Mouse (Mus musculus) hindbrain, embryonic 15.5 days (tissue): ENCODE measurements at regions not wholly inside any gene's neighbourhood (a gene's known extent, or its start where the extent isn't known, plus 50 kb on each side); places are given as distances from the start of the nearest gene placed in this dataset.
A peak's percentile ranks its signal among the peaks of the same experiment; 100 is the strongest.

Experiments
- ATAC-seq: fragments of 200-750 bp; cut with Nextera tagmentation; 2 replicates; pipeline ENCODE4 v1.8.0; 2017; ENCODE audit warnings: low read depth, moderate number of reproducible peaks, moderate TSS enrichment; ENCODE audit not compliant: low FRiP score
- H3K27ac ChIP-seq: fragments of 300-500 bp; sonication (generic); replicated peaks from 2 replicates; pipeline ENCODE4 v1.5.1; 2015; ENCODE audit warnings: mild to moderate bottlenecking, inconsistent platforms
- H3K27me3 ChIP-seq: fragments of 300-500 bp; sonication (generic); 2 replicates; pipeline ENCODE4 v1.6.1; 2015; ENCODE audit warnings: control low read depth, inconsistent platforms
- H3K36me3 ChIP-seq: fragments of 300-500 bp; sonication (generic); 2 replicates; pipeline ENCODE4 v1.6.1; 2015; ENCODE audit warnings: control low read depth, inconsistent platforms
- H3K4me1 ChIP-seq: fragments of 300-500 bp; sonication (generic); replicated peaks from 2 replicates; pipeline ENCODE4 v1.6.1; 2015; ENCODE audit warnings: control low read depth, inconsistent platforms
- H3K4me2 ChIP-seq: fragments of 300-500 bp; sonication (generic); 2 replicates; pipeline ENCODE4 v1.6.1; 2015; ENCODE audit warnings: moderate library complexity, mild to moderate bottlenecking, inconsistent platforms
- H3K4me3 ChIP-seq: fragments of 300-500 bp; sonication (generic); 2 replicates; pipeline ENCODE4 v1.5.1; 2015; ENCODE audit warnings: mild to moderate bottlenecking, inconsistent platforms
- H3K9ac ChIP-seq: fragments of 300-500 bp; sonication (generic); 2 replicates; pipeline ENCODE4 v1.6.1; 2015; ENCODE audit warnings: inconsistent platforms
- H3K9me3 ChIP-seq: fragments of 300-500 bp; sonication (generic); 2 replicates; pipeline ENCODE4 v1.6.1; 2016; ENCODE audit warnings: control low read depth, inconsistent platforms
- WGBS: fragments of 180-500 bp; shearing (Covaris S2); methylation state at CpG from one replicate; pipeline ENCODE4 v1.1.7; 2015; 5-methylcytosine and 5-hydroxymethylcytosine counted together

- Histone ChIP-seq H3K4me2 (no peak overlapping the region), H3K9ac (no peak overlapping the region), H3K36me3 (no peaks in the 10 kb centered on the region), H3K4me3 (no peak overlapping the region), H3K9me3 (no peaks in the 10 kb centered on the region), H3K27ac (no peak overlapping the region), H3K27me3 (no peaks in the 10 kb centered on the region), H3K4me1 (peaks cover 3% of the 10 kb centered on the region; the same call in 1 of the 2 replicates)
- peak; percentile 56; the same call in 1 of the 2 replicates for ATAC-seq
Observed at GRCm38 (mm10) chr10:103726680-103727079, 359.1 kb downstream of the Slc6a15 start.

- WGBS = 7% methylated on average over 1 of the region's 1 CpGs
- Histone ChIP-seq H3K4me2 (no peak overlapping the region), H3K27me3 (no peaks in the 10 kb centered on the region), H3K36me3 (no peaks in the 10 kb centered on the region), H3K27ac (no peak overlapping the region), H3K4me1 (peaks cover 3% of the 10 kb centered on the region; the same call in 1 of the 2 replicates), H3K4me3 (no peak overlapping the region), H3K9me3 (no peaks in the 10 kb centered on the region), H3K9ac (no peak overlapping the region)
- no peak for ATAC-seq
Observed at GRCm38 (mm10) chr10:103731522-103731921, 363.9 kb downstream of the Slc6a15 start.

- no peak overlapping the region for H3K27ac ChIP-seq
- H3K36me3 ChIP-seq = no peaks in the 10 kb centered on the region
- no peak for ATAC-seq
- WGBS = 42% methylated on average over 5 of the region's 5 CpGs
- H3K9me3 ChIP-seq = no peaks in the 10 kb centered on the region
- no peak overlapping the region for H3K9ac ChIP-seq
- no peak overlapping the region for H3K4me2 ChIP-seq
- H3K4me1 ChIP-seq = peaks cover 3% of the 10 kb centered on the region; the same call in 1 of the 2 replicates
- H3K27me3 ChIP-seq = no peaks in the 10 kb centered on the region
- no peak overlapping the region for H3K4me3 ChIP-seq
Observed at GRCm38 (mm10) chr10:103731981-103732380, 364.4 kb downstream of the Slc6a15 start.

- Histone ChIP-seq H3K27me3 (no peaks in the 10 kb centered on the region), H3K4me2 (no peak overlapping the region), H3K27ac (no peak overlapping the region), H3K36me3 (no peaks in the 10 kb centered on the region), H3K9ac (no peak overlapping the region), H3K4me1 (no peaks in the 10 kb centered on the region), H3K4me3 (no peak overlapping the region), H3K9me3 (no peaks in the 10 kb centered on the region)
- WGBS = 74% methylated on average over 1 of the region's 1 CpGs
- no peak for ATAC-seq
Observed at GRCm38 (mm10) chr10:103780127-103780526, 362.7 kb upstream of the Gm21293 start.

GRCm38 (mm10) chr10:103784920-103785319 lies 357.9 kb upstream of the Gm21293 start:
- Histone ChIP-seq H3K9ac (no peak overlapping the region), H3K4me2 (no peak overlapping the region), H3K27ac (no peak overlapping the region), H3K27me3 (no peaks in the 10 kb centered on the region), H3K4me3 (no peak overlapping the region), H3K9me3 (no peaks in the 10 kb centered on the region), H3K36me3 (no peaks in the 10 kb centered on the region), H3K4me1 (no peaks in the 10 kb centered on the region)
- ATAC-seq = no peak

- H3K9me3 ChIP-seq = no peaks in the 10 kb centered on the region
- H3K9ac ChIP-seq = no peak overlapping the region
- H3K27ac ChIP-seq = no peak overlapping the region
- H3K4me1 ChIP-seq = no peaks in the 10 kb centered on the region
- H3K36me3 ChIP-seq = no peaks in the 10 kb centered on the region
- no peaks in the 10 kb centered on the region for H3K27me3 ChIP-seq
- no peak for ATAC-seq
- H3K4me2 ChIP-seq = no peak overlapping the region
- H3K4me3 ChIP-seq = no peak overlapping the region
Observed at GRCm38 (mm10) chr10:103829079-103829478, 313.7 kb upstream of the Gm21293 start.

GRCm38 (mm10) chr10:103832063-103832462 lies 310.7 kb upstream of the Gm21293 start:
- Histone ChIP-seq H3K36me3 (no peaks in the 10 kb centered on the region), H3K27ac (no peak overlapping the region), H3K4me3 (no peak overlapping the region), H3K9ac (no peak overlapping the region), H3K9me3 (no peaks in the 10 kb centered on the region), H3K4me2 (no peak overlapping the region), H3K4me1 (no peaks in the 10 kb centered on the region), H3K27me3 (no peaks in the 10 kb centered on the region)
- ATAC-seq = no peak
- 60% methylated on average over 2 of the region's 2 CpGs for WGBS

GRCm38 (mm10) chr10:103855211-103855610 lies 287.6 kb upstream of the Gm21293 start:
- Histone ChIP-seq H3K27ac (no peak overlapping the region), H3K4me1 (no peaks in the 10 kb centered on the region), H3K36me3 (no peaks in the 10 kb centered on the region), H3K4me3 (no peak overlapping the region), H3K9ac (no peak overlapping the region), H3K9me3 (no peaks in the 10 kb centered on the region), H3K27me3 (no peaks in the 10 kb centered on the region), H3K4me2 (no peak overlapping the region)
- 74% methylated on average over 1 of the region's 1 CpGs for WGBS
- ATAC-seq = no peak

GRCm38 (mm10) chr10:103860890-103861289 lies 281.9 kb upstream of the Gm21293 start:
- Histone ChIP-seq H3K36me3 (no peaks in the 10 kb centered on the region), H3K9me3 (no peaks in the 10 kb centered on the region), H3K27me3 (no peaks in the 10 kb centered on the region), H3K4me2 (no peak overlapping the region), H3K4me3 (no peak overlapping the region), H3K27ac (no peak overlapping the region), H3K9ac (no peak overlapping the region), H3K4me1 (no peaks in the 10 kb centered on the region)
- WGBS = 89% methylated on average over 1 of the region's 1 CpGs
- ATAC-seq = no peak

- no peak overlapping the region for H3K9ac ChIP-seq
- no peak overlapping the region for H3K4me2 ChIP-seq
- WGBS = 87% methylated on average over 2 of the region's 2 CpGs
- no peaks in the 10 kb centered on the region for H3K4me1 ChIP-seq
- no peaks in the 10 kb centered on the region for H3K9me3 ChIP-seq
- H3K4me3 ChIP-seq = no peak overlapping the region
- ATAC-seq = no peak
- no peaks in the 10 kb centered on the region for H3K36me3 ChIP-seq
- no peak overlapping the region for H3K27ac ChIP-seq
- no peaks in the 10 kb centered on the region for H3K27me3 ChIP-seq
Observed at GRCm38 (mm10) chr10:103862120-103862519, 280.7 kb upstream of the Gm21293 start.

GRCm38 (mm10) chr10:103863909-103864308 lies 278.9 kb upstream of the Gm21293 start:
- H3K9me3 ChIP-seq = no peaks in the 10 kb centered on the region
- 60% methylated on average over 3 of the region's 3 CpGs for WGBS
- no peak for ATAC-seq
- H3K4me1 ChIP-seq = no peaks in the 10 kb centered on the region
- no peak overlapping the region for H3K9ac ChIP-seq
- no peaks in the 10 kb centered on the region for H3K27me3 ChIP-seq
- no peak overlapping the region for H3K4me3 ChIP-seq
- H3K4me2 ChIP-seq = no peak overlapping the region
- H3K36me3 ChIP-seq = no peaks in the 10 kb centered on the region
- no peak overlapping the region for H3K27ac ChIP-seq

- no peaks in the 10 kb centered on the region for H3K4me1 ChIP-seq
- H3K27me3 ChIP-seq = no peaks in the 10 kb centered on the region
- no peak for ATAC-seq
- H3K36me3 ChIP-seq = no peaks in the 10 kb centered on the region
- no peak overlapping the region for H3K4me2 ChIP-seq
- H3K9me3 ChIP-seq = no peaks in the 10 kb centered on the region
- H3K4me3 ChIP-seq = no peak overlapping the region
- H3K27ac ChIP-seq = no peak overlapping the region
- 81% methylated on average over 2 of the region's 2 CpGs for WGBS
- H3K9ac ChIP-seq = no peak overlapping the region
Observed at GRCm38 (mm10) chr10:103910098-103910497, 232.7 kb upstream of the Gm21293 start.

- Histone ChIP-seq H3K4me3 (no peak overlapping the region), H3K36me3 (no peaks in the 10 kb centered on the region), H3K27ac (no peak overlapping the region), H3K9ac (no peak overlapping the region), H3K9me3 (no peaks in the 10 kb centered on the region), H3K4me2 (no peak overlapping the region), H3K27me3 (no peaks in the 10 kb centered on the region), H3K4me1 (no peaks in the 10 kb centered on the region)
- no peak for ATAC-seq
- 84% methylated on average over 4 of the region's 4 CpGs for WGBS
Observed at GRCm38 (mm10) chr10:103958183-103958582, 184.6 kb upstream of the Gm21293 start.
